Mouse (Mus musculus) liver (tissue): ENCODE results near the gene Taf3.
A peak's percentile ranks its signal among the peaks of the same experiment; 100 is the strongest.

Experiments used
- DNase-seq: peaks from one replicate; pipeline ENCODE4 v3.0.0-alpha.2; 2020; ENCODE audit warnings: mixed read lengths

The Taf3 gene

DNA sequence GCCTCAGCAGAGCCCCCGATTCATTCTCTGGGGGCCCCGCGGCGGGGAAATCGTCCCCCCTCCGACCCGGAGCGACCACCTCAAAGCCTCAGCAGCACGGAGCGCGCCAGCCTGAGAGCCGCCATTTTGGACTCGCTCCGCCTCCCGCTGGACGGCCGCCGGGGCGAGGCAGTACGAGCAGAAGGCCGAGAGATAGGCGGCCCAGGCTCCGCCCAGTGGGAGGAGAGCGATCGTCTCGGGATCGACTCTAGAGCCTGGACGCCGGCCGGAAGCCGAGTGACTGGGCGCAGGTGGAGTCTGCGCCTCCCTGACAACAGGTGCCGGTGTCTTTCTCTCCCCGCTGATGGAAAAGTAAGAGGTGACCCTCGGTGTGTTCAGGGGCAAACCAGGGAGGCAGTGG lies at the start of gene Taf3:
Taf3 (minus strand) TSS at position 136 of the 400 bp plus-strand sequence.
- peak; percentile 97 for DNase-seq

DNA sequence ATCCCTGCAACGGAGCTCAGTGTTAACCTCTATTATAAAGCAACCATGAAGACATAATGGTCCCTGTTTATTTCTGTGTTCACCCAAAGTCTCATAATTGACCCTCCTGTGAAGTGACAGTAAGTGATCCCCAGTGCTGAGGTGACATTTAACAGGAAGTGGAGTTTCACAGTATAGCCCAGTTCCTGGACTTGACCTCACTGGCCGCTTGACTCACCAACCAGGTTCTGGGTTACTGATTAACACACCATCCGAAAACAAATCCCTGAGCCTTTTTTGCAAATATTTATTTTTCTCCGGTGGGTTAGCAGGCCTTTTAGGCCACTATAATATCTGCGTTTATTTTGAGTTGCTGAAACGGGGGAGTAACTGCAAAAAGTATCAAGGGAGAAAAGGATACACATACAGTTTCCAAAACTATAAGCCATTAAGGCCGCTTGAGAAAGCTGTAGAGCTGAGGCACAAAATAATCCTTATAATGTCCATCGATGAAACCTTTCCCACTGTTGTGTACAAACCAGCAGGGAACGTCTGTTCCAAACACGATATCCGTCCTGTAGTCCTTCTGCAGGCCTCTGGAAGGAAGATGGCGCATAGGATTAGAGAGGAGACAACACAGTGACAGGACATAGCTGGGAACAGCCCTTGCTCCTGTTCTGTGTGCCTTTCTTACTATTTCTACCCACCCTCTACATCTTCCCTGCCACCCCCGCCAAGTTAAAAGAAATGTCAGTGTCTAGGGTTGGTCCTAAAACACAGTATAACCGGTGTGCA lies 46.1 kb upstream of the Taf3 start:
- DNase-seq, result no peak

DNA sequence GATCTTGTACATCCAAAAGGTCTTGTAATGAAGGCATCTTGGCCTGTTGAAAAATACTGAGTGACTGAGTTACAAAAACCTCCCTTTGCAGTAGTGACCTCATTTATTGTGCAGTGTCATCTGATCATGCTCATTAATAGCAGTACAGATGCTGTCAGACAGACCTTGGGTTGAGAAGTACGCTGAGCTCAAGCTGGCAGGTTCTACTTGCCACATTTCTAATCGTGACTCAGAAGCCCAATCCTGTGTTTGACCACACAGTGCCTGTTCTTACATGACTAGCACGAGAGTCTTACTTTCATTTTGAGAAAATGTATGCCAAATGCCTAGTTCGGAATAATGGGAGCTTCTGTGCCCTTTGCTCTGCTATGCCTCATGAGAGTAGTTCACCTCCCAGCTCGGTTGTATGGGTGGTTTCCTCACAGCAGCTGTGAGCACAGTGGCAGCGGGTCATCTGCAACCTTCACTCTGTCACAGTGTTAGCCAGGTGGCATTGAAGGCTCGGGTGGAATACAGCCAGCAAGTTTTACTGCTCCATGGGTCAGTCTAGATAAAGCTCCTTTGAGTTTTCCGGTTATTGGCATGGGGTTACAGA lies 39.0 kb upstream of the Taf3 start:
- no peak for DNase-seq

DNA sequence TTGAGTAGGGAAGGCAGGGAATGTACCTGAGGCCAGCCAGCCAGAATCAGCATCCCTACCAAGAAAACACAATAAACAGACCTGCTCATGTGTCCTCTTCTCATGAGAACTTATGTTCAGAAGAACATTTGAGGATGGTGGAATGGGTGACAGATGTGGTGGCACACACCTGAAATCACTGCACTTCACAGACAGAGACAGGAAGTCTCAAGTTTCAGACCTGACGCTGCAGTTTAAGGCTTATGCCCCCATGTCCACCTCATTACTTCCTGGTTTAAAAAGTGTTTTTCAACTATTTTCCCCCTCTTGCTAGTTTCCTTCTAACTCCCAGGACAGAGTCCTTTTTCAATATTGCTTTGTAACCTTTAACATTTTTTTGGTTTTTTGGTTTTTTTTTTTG lies 34.3 kb upstream of the Taf3 start:
- DNase-seq, result no peak

GRCm38 (mm10) chr2:10081453-10082080 lies 33.2 kb upstream of the Taf3 start:
- no peak for DNase-seq

- DNase-seq, result peak; percentile 97
Measured at GRCm38 (mm10) chr2:10080310-10081010, 32.1 kb upstream of the Taf3 start, which contains the start of the genes Atp5c1 and Kin. TSS of gene Atp5c1 (minus strand) at chr2:10080510. TSS of gene Kin (plus strand) at chr2:10080593.

DNA sequence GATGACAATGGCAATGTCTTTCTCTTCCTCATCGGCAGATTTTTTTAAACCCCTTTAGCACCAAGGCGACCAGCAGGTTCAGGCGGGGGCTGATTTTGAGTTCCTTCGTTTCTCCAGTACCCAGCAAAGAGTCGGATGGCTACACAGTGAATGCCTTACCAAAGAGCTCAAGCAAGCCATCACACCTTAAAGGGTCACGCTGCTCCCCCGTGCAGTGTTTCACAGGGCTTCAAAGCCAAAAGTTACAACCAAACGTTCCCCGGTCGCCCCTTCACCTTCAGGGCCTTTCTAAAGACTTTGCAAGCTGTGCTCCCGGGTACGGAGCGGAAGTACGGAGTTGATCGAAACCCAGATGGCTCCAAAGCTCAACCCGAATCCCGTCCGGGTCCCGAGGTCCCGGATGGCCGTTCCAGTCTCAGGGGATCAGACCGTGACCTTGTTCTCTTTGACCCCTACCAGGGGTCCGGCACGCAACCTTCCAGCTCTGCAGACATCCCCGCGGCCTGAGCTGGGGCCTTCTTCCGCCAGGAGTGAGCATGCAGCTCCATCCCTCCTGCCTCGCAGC lies 31.4 kb upstream of the Taf3 start:
- DNase-seq, result no peak

DNA sequence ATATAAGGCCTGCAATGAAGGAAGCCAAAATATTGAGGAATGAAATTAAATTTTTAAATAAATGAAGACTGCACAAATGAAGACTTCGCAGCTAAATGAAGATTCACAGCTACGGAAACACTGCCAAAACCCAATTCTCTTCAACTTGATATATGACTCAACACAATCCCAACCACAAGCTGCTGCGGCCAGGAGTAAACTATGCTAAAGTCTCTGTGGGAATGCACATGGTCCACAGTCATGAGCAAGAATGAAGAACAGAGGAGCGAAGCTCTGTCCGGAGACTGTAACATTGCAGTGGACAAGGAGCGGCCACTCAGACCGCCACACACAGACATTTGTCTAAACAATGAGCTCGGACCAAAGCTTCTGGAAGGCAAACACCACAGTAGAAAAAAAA lies 28.3 kb upstream of the Taf3 start:
- DNase-seq, result no peak

- no peak for DNase-seq
Measured at GRCm38 (mm10) chr2:10074470-10074869, 26.1 kb upstream of the Taf3 start.

DNA sequence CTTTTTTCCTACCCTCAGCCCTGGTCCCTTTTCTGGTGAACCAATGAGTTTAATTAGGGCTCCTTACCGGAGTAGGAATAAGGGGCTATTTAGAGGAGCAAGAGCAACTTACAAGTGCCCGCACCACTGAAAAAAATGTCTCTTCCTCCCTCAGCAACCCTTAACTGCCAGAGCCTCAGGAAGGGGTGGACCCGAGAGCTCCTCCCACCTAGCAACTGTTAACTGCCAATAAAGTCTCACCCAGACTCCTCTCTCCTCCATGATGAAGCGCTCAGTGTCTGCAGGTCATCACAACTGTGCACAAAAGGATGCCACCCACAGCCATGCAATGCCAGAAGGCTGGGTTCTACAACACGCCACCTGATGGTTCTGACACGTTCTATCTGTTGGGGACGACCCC lies 23.4 kb upstream of the Taf3 start:
- DNase-seq, result no peak

DNA sequence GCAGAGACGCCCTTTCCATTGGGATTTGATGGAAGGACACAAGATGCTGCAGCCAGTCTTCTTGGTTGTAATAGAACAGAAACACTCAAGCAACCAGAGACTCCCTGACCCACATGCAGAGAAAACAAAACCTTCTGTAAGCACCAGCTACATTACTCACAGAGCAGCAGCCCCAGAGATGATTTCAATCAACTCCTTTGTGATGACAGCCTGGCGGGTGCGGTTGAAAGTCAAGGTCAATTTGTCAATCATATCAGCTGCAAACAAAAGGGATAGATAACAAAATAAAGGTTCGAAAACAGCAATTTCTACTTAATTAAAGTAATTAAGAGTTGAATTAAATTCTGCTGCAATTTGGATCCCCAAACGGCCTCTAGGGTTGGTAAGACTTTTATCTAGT lies 10.4 kb upstream of the Taf3 start:
- no peak for DNase-seq

DNA sequence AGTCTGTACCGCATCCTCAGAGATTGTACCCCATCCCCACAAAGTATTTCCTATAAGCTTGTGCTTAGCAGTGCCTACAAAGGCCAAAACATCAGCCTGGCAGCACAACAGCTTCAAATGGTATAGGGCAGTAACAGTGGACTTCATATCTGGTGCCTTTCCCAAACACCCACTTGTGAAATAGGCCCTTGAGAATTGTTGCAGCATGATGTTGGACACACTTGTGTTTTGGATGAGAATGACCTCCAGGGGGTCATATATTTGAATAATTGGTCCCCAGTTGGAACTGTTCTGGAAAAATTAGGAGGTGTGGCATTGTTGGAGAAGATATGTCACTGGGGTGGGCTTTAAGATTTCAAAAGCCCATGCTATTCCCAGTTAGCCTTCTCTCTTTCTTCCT lies 3.6 kb upstream of the Taf3 start:
- DNase-seq, result no peak

- no peak for DNase-seq
Measured at GRCm38 (mm10) chr2:10050878-10051277, 2.5 kb upstream of the Taf3 start.

DNA sequence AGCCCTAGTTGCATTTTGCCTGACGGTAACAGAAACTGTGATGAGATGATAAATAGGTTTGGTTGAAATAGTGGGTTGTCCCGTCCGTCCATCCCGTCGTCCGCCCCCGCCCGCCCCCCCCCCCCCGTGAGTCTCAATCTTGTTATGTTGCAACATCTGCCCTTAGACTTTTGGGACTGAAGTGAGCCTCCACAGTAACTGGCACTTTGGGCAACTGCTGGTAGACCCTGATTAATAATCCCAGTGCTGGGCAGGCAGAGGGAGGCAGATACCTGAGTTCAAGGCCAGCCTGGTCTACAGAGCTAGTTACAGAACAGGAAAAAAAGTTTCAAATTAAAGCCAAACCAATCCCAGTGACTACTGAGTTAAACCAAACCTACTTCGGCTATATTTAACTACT lies 1.1 kb upstream of the Taf3 start:
- DNase-seq, result peak; percentile 7

GRCm38 (mm10) chr2:10047758-10048436 lies 499 bp downstream of the Taf3 start:
- peak; percentile 51 for DNase-seq

DNA sequence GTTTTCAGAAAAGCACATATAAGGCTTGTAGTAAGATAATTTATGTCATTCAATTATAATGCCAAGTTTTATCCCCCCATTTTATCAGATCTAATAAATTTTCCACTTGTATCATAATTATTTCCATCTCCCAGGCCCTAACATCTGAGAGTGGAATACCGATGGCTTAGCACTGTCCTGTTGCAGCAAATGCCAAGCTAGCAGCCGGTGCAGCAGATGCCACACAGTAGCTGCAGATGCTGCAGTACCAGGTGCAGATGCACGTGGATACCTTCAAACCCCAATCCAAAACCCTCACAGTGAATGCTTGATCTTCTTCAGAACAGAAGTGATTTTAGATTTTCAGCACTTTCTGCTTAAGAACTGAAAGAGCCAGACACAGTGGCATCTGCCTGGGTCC lies 13.4 kb downstream of the Taf3 start:
- no peak for DNase-seq

GRCm38 (mm10) chr2:10033684-10034083 lies 14.7 kb downstream of the Taf3 start:
- no peak for DNase-seq

DNA sequence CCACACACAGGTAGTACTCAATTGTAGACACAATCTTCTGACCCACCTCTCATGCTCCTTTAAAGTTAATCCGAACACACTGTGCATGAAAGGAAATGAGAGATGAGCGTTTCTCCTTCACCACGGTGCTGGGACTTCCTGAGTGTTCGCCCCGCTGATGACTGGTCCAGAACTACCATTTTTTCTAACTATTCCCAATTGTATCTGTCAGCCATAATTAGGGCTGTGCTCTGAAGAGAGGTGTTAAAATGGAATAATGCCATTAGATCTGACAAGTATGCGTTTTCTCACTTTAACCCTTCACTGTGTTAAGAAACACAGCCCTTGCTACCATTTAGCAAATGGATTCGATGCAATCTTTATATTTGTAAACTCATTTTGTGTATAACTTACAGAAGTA lies 18.6 kb downstream of the Taf3 start:
- DNase-seq, result no peak

- DNase-seq, result no peak
Measured at GRCm38 (mm10) chr2:10024264-10024663, 24.1 kb downstream of the Taf3 start.

- DNase-seq, result no peak
Measured at GRCm38 (mm10) chr2:10021296-10021695, 27.1 kb downstream of the Taf3 start.

DNA sequence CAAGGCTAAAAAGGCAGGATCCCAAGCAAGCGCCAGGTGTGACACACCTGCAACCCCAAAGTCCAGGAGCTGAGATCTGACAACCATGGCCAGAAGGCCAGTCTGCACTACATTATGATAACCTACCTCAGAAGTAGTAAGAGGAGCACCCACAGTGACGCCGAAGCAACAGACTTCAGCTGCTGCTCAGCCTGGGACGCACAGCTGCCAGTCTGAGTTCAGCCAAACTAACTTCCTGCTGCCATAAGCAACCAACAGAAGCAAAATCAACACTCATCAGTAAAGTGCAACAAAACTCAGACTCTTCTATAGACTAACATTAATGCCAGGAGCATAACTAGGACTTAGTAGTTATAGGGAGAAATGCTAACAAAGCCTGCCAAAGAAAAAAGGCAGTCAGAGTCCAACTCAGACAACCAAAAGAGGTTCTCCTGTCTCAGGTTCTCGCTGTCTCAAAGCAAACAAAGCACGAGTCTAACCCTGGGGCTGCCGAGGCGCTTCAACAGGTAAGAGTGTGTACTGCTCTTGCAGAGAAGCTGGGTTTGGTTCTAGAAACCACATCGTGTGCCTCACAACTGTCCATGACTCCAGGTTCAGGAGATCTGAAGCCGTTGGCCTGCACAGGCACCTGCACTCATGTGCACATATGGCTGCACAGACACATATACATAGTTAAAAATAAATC lies 33.3 kb downstream of the Taf3 start:
- DNase-seq, result no peak
